Mouse (Mus musculus): ENCODE measurements at regions not wholly inside any gene's neighbourhood (a gene's known extent, or its start where the extent isn't known, plus 50 kb on each side); places are given as distances from the start of the nearest gene placed in this dataset.

DNA sequence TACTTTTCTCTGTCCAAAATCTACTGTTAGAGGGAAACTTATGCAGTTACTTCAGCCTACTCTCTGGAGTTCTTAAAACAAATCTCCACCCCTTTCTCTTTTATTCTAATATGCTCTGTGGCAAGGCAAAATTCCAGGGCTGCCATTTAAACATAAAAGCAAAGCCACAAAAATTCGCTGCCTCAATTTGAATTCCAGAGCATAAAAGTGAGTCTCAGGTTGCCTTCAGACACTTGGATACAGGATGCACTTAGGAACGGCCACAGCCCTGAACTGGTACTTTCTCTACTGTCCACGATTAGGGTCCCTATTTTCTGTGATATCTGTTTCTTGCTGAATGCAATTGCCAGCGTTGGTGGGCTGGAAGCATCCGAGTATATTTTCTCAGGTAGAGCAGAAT, 330.9 kb upstream of the Btbd3 start:
- Histone ChIP-seq H3K4me3 (ENCODE audit: low read depth, low read length) (no peak overlapping the region), H3K9me3 (ENCODE audit: control insufficient read depth, low read length) (no peaks in the 10 kb centered on the region), H3K27ac (replicated peaks) (no peak overlapping the region), H3K9ac (ENCODE audit: low read length) (no peak overlapping the region), H3K4me2 (replicated peaks; ENCODE audit: low read depth) (no peak overlapping the region), H3K4me1 (replicated peaks; ENCODE audit: control insufficient read depth, insufficient read depth) (no peaks in the 10 kb centered on the region), H3K27me3 (ENCODE audit: control insufficient read depth, insufficient read depth, low read length) (no peaks in the 10 kb centered on the region), H3K36me3 (ENCODE audit: control insufficient read depth, insufficient read depth, low read length) (no peaks in the 10 kb centered on the region)
- ATAC-seq (ENCODE audit: low FRiP score, low TSS enrichment) (no peak), DNase-seq (ENCODE audit: low spot score) (no peak)
- WGBS: 55% methylated on average over 5 of the region's 5 CpGs
- TF ChIP-seq EP300 (optimal IDR thresholded peaks at IDR 0.05): no peak
- TF ChIP-seq CTCF (IDR thresholded peaks at IDR 0.05; ENCODE audit: low read depth): no peak

DNA sequence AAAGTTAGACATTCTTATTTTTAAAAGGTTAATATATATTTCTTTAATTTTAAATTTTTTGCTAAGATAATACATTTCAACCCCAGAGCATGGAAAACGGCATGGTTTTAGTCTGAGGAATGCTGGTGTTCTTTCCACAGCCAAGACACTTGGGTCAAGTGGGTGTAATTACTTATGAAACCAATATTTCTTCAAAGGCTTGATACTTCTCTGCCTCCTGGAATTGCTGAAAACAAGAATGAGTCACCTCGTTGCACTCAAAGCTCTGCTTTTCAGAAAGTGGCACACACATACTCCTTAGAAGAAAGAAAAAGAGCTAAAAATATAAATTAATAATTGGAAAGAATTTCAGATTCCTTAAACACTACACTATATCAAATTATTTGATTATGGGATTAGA, 331.8 kb upstream of the Btbd3 start:
- 54% methylated on average over 2 of the region's 2 CpGs for WGBS
- TF ChIP-seq EP300 (optimal IDR thresholded peaks at IDR 0.05) (no peak), CTCF (IDR thresholded peaks at IDR 0.05; ENCODE audit: low read depth) (no peak)
- no peak overlapping the region for H3K4me3 ChIP-seq (ENCODE audit: low read depth, low read length)
- no peaks in the 10 kb centered on the region for H3K27me3 ChIP-seq (ENCODE audit: control insufficient read depth, insufficient read depth, low read length)
- no peak overlapping the region for H3K4me2 ChIP-seq (replicated peaks; ENCODE audit: low read depth)
- ATAC-seq (ENCODE audit: low FRiP score, low TSS enrichment) (no peak), DNase-seq (ENCODE audit: low spot score) (no peak)
- no peaks in the 10 kb centered on the region for H3K4me1 ChIP-seq (replicated peaks; ENCODE audit: control insufficient read depth, insufficient read depth)
- H3K9ac ChIP-seq (ENCODE audit: low read length): no peak overlapping the region
- no peaks in the 10 kb centered on the region for H3K36me3 ChIP-seq (ENCODE audit: control insufficient read depth, insufficient read depth, low read length)
- H3K27ac ChIP-seq (replicated peaks): no peak overlapping the region
- H3K9me3 ChIP-seq (ENCODE audit: control insufficient read depth, low read length): no peaks in the 10 kb centered on the region

DNA sequence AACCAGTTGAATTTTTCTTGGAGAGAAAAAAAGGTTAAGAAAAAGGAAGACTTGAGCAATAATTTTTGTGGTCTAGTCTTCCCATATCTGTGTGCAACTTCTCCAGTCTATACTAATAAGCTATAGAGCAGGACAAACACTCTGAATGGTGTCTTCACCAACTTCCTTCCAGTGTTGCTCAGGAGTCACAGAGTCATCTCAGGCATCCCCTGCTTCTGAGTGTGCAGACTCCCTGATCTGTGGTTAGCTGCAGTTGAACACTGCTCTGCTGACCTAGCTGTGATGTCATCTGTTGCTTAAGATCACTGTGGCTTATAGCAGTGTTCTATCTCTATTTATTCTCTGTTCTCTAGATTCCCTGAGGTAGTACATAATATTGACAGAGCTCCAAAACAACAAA, 357.9 kb upstream of the Btbd3 start:
- ATAC-seq (ENCODE audit: low FRiP score, low TSS enrichment) (no peak), DNase-seq (ENCODE audit: low spot score) (no peak)
- Histone ChIP-seq H3K9me3 (ENCODE audit: control insufficient read depth, low read length) (no peaks in the 10 kb centered on the region), H3K9ac (ENCODE audit: low read length) (no peak overlapping the region), H3K27ac (replicated peaks) (no peak overlapping the region), H3K36me3 (ENCODE audit: control insufficient read depth, insufficient read depth, low read length) (no peaks in the 10 kb centered on the region), H3K4me3 (ENCODE audit: low read depth, low read length) (no peak overlapping the region), H3K4me1 (replicated peaks; ENCODE audit: control insufficient read depth, insufficient read depth) (no peaks in the 10 kb centered on the region), H3K4me2 (replicated peaks; ENCODE audit: low read depth) (no peak overlapping the region), H3K27me3 (ENCODE audit: control insufficient read depth, insufficient read depth, low read length) (no peaks in the 10 kb centered on the region)
- no peak for TF ChIP-seq CTCF (IDR thresholded peaks at IDR 0.05; ENCODE audit: low read depth)
- TF ChIP-seq EP300 (optimal IDR thresholded peaks at IDR 0.05): no peak

GRCm38 (mm10) chr2:137880211-137881031, 375.9 kb upstream of the Btbd3 start:
- TF ChIP-seq EP300 (optimal IDR thresholded peaks at IDR 0.05): no peak
- no peak for TF ChIP-seq CTCF (IDR thresholded peaks at IDR 0.05; ENCODE audit: low read depth)
- WGBS: 81% methylated on average over 7 of the region's 7 CpGs
- no peak overlapping the region for H3K27ac ChIP-seq (replicated peaks)

GRCm38 (mm10) chr2:137869676-137870075, 386.7 kb upstream of the Btbd3 start:
- DNase-seq (ENCODE audit: low spot score) (peak; percentile 61), ATAC-seq (ENCODE audit: low FRiP score, low TSS enrichment) (peak; percentile 91)
- WGBS: 52% methylated on average over 4 of the region's 4 CpGs

More at GRCm38 (mm10) chr2:137880211-137881031, 375.9 kb upstream of the Btbd3 start:
- Histone ChIP-seq H3K9ac (ENCODE audit: low read length) (no peak overlapping the region), H3K27me3 (ENCODE audit: control insufficient read depth, insufficient read depth, low read length) (no peaks in the 10 kb centered on the region), H3K4me1 (replicated peaks; ENCODE audit: control insufficient read depth, insufficient read depth) (no peaks in the 10 kb centered on the region), H3K36me3 (ENCODE audit: control insufficient read depth, insufficient read depth, low read length) (no peaks in the 10 kb centered on the region), H3K4me2 (replicated peaks; ENCODE audit: low read depth) (no peak overlapping the region), H3K4me3 (ENCODE audit: low read depth, low read length) (no peak overlapping the region), H3K9me3 (ENCODE audit: control insufficient read depth, low read length) (no peaks in the 10 kb centered on the region)
- no peak for DNase-seq (ENCODE audit: low spot score)
- ATAC-seq (ENCODE audit: low FRiP score, low TSS enrichment): no peak

DNA sequence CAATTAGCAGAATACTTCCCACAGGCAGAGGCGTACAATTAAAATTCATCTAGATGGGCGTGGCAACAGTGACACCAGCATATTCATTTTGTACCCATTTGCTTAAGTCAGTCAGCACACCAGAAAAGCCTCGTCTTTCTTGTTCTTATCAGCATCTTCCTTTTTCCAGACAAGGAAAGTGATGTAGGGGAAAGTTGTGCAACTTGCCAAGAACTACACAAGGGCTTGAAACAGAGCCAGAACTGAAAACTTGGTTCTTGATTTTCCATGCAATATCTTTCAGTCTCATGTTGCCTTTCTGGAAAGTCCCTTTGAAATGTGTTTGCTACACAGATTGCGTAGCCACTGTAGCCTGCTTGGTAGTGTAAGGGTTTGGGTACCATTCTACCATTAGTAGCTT, 401.9 kb upstream of the Btbd3 start:
- no peak overlapping the region for H3K27ac ChIP-seq (replicated peaks)
- ATAC-seq (ENCODE audit: low FRiP score, low TSS enrichment) (no peak), DNase-seq (ENCODE audit: low spot score) (no peak)
- H3K9me3 ChIP-seq (ENCODE audit: control insufficient read depth, low read length): no peaks in the 10 kb centered on the region
- no peaks in the 10 kb centered on the region for H3K27me3 ChIP-seq (ENCODE audit: control insufficient read depth, insufficient read depth, low read length)
- H3K9ac ChIP-seq (ENCODE audit: low read length): no peak overlapping the region
- no peaks in the 10 kb centered on the region; the same call in 1 of the 2 replicates for H3K4me1 ChIP-seq (replicated peaks; ENCODE audit: control insufficient read depth, insufficient read depth)
- no peak overlapping the region for H3K4me3 ChIP-seq (ENCODE audit: low read depth, low read length)
- no peaks in the 10 kb centered on the region for H3K36me3 ChIP-seq (ENCODE audit: control insufficient read depth, insufficient read depth, low read length)
- WGBS: 49% methylated on average over 4 of the region's 4 CpGs
- TF ChIP-seq EP300 (optimal IDR thresholded peaks at IDR 0.05) (no peak), CTCF (IDR thresholded peaks at IDR 0.05; ENCODE audit: low read depth) (no peak)
- no peak overlapping the region for H3K4me2 ChIP-seq (replicated peaks; ENCODE audit: low read depth)

More at GRCm38 (mm10) chr2:137869676-137870075, 386.7 kb upstream of the Btbd3 start:
- Histone ChIP-seq H3K9me3 (ENCODE audit: control insufficient read depth, low read length) (no peaks in the 10 kb centered on the region), H3K36me3 (ENCODE audit: control insufficient read depth, insufficient read depth, low read length) (no peaks in the 10 kb centered on the region), H3K9ac (ENCODE audit: low read length) (no peak overlapping the region), H3K27me3 (ENCODE audit: control insufficient read depth, insufficient read depth, low read length) (no peaks in the 10 kb centered on the region), H3K27ac (replicated peaks) (peak overlapping the region; percentile 8; the same call in 1 of the 2 replicates), H3K4me1 (replicated peaks; ENCODE audit: control insufficient read depth, insufficient read depth) (no peaks in the 10 kb centered on the region), H3K4me2 (replicated peaks; ENCODE audit: low read depth) (no peak overlapping the region), H3K4me3 (ENCODE audit: low read depth, low read length) (no peak overlapping the region)
- TF ChIP-seq EP300 (optimal IDR thresholded peaks at IDR 0.05) (no peak), CTCF (IDR thresholded peaks at IDR 0.05; ENCODE audit: low read depth) (no peak)

Data from stomach, postnatal 0 days (tissue).